Mouse (Mus musculus): Measurements from ENCODE around the gene Actn4. TPM values are rescaled to one million over a fixed set of nuclear protein-coding genes. Genes with fewer than 3 reads are reported as not detected.
A peak's percentile ranks its signal among the peaks of the same experiment; 100 is the strongest.
"Not testable (repeated sequence)": the region's sequence is repeated elsewhere in the genome, so short reads cannot be mapped to it uniquely, and the experiment has no call there.

The Actn4 gene
- total and polyA plus RNA-seq, 2 experiments from 2014 or later, result 71.2 to 103 TPM

DNA sequence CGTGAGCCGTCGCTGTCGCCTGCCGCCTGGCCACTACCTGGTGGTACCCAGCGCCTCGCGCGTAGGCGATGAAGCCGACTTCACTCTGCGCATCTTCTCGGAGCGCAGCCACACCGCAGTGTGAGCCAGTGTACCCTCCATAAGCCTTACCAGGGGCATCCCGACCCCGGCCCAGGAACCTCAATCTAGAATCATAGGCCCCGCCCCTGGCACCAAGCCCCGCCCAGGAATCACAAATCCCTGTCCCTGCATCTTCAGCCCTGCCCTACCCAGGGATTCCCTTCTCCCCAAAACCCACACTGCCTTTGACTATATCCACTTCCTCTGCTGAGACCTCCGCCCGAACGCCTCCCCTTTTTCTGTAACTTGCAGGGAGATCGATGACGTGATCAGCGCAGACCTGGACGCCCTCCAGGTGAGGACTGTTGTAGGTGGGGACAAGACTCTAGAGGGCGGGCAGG lies 73.4 kb downstream of the Actn4 start:
- H3K9ac ChIP-seq, result peak overlapping the region; percentile 35
- ATAC-seq (peak; percentile 30), DNase-seq (peak; percentile 27)
- H3K9me3 ChIP-seq (ENCODE audit: low read length), result no peaks in the 10 kb centered on the region
- peak overlapping the region; percentile 53 for H3K4me2 ChIP-seq (ENCODE audit: low read depth)
- H3K4me3 ChIP-seq (ENCODE audit: low read depth, low read length), result peak overlapping the region; percentile 35
- peaks cover 17% of the 10 kb centered on the region for H3K27me3 ChIP-seq (ENCODE audit: insufficient read depth, low read length)
- TF ChIP-seq CTCF (IDR thresholded peaks at IDR 0.05; ENCODE audit: low read depth), result no peak
- no peaks in the 10 kb centered on the region for H3K4me1 ChIP-seq (ENCODE audit: insufficient read depth)
- H3K27ac ChIP-seq (ENCODE audit: low read depth, low read length), result no peak overlapping the region
- WGBS, result 3% methylated on average over 24 of the region's 27 CpGs
- H3K36me3 ChIP-seq (ENCODE audit: insufficient read depth), result peaks cover 21% of the 10 kb centered on the region

GRCm38 (mm10) chr7:28886486-28886885 lies 75.7 kb downstream of the Actn4 start:
- no peak overlapping the region for H3K27ac ChIP-seq (ENCODE audit: low read depth, low read length)
- TF ChIP-seq CTCF (IDR thresholded peaks at IDR 0.05; ENCODE audit: low read depth), result no peak
- no peak overlapping the region for H3K4me3 ChIP-seq (ENCODE audit: low read depth, low read length)
- peaks cover 2% of the 10 kb centered on the region for H3K36me3 ChIP-seq (ENCODE audit: insufficient read depth)
- 24% methylated on average over 13 of the region's 14 CpGs for WGBS
- ATAC-seq (no peak), DNase-seq (no peak)
- no peak overlapping the region for H3K9ac ChIP-seq
- H3K27me3 ChIP-seq (ENCODE audit: insufficient read depth, low read length), result peaks cover 17% of the 10 kb centered on the region
- no peak overlapping the region for H3K4me2 ChIP-seq (ENCODE audit: low read depth)
- H3K4me1 ChIP-seq (ENCODE audit: insufficient read depth), result no peaks in the 10 kb centered on the region
- H3K9me3 ChIP-seq (ENCODE audit: low read length), result no peaks in the 10 kb centered on the region

DNA sequence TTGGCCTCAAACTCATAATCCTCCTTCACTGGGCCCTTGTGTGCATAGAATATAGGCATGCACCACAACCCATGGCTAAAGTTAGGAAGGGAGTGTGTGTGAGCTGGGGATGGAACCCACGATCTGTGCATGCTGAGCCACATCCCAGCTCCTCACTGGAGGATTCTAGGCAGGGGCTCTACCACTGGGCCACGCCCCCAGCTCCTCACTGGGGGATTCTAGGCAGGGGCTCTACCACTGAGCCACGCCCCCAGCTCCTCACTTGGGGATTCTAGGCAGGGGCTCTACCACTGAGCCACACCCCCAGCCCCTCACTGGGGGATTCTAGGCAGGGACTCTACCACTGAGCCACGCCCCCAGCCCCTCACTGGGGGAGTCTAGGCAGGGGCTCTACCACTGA lies 78.4 kb downstream of the Actn4 start:
- H3K9me3 ChIP-seq (ENCODE audit: low read length); H3K4me1 ChIP-seq (ENCODE audit: insufficient read depth); DNase-seq; ATAC-seq; H3K27ac ChIP-seq (ENCODE audit: low read depth, low read length); H3K36me3 ChIP-seq (ENCODE audit: insufficient read depth); H3K4me3 ChIP-seq (ENCODE audit: low read depth, low read length); H3K9ac ChIP-seq; H3K4me2 ChIP-seq (ENCODE audit: low read depth): not testable (repeated sequence)
- WGBS, result 97% methylated on average over 4 of the region's 4 CpGs
- H3K27me3 ChIP-seq (ENCODE audit: insufficient read depth, low read length), result peaks cover 13% of the 10 kb centered on the region

DNA sequence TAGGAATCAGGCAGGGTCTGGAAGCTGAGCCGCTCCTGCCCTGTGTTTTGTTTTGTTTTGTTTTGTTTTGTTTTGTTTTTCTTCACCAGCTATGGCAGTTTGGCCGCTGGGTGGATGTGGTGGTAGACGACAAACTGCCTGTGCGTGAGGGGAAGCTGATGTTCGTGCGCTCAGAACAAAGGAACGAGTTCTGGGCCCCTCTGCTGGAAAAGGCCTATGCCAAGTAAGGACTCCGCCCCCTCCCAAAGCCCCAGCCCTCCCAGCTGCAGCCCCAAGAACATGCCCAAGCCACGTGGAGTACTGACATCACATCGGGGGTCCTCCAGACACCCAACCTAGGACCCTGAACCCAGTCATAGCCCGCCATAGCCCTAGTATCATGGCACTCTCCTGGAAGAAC lies 79.1 kb downstream of the Actn4 start:
- no peaks in the 10 kb centered on the region for H3K36me3 ChIP-seq (ENCODE audit: insufficient read depth)
- TF ChIP-seq CTCF (IDR thresholded peaks at IDR 0.05; ENCODE audit: low read depth), result no peak
- no peak overlapping the region for H3K27ac ChIP-seq (ENCODE audit: low read depth, low read length)
- no peak overlapping the region for H3K4me3 ChIP-seq (ENCODE audit: low read depth, low read length)
- no peak for ATAC-seq
- H3K9ac ChIP-seq, result no peak overlapping the region
- H3K27me3 ChIP-seq (ENCODE audit: insufficient read depth, low read length), result peaks cover 12% of the 10 kb centered on the region
- H3K9me3 ChIP-seq (ENCODE audit: low read length), result no peaks in the 10 kb centered on the region
- no peak for DNase-seq
- 64% methylated on average over 11 of the region's 11 CpGs for WGBS
- no peaks in the 10 kb centered on the region for H3K4me1 ChIP-seq (ENCODE audit: insufficient read depth)
- H3K4me2 ChIP-seq (ENCODE audit: low read depth), result no peak overlapping the region

DNA sequence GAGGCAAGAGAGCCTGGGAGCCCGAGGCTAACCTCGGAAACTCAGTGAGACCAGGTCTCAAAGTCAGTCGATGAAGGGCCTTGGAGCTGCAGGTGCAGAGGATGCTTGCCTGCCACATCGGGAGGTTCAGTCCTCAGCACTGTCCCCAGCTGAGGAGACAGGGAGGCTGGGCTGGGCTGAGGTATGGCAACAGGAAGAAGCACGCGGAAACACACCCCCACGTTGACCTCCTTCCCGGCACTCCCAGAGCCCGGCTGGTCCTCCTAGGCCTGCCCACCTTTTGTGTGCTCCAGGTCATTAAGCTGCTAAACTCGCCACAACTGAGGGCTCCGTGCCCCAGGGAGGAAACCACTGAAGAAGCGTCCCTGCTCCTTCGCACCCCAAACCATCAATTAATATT lies 80.9 kb downstream of the Actn4 start, which contains the start of gene Capn12:
Capn12 (plus strand) TSS at position 224 of the 400 bp plus-strand sequence.
- Histone ChIP-seq H3K4me2 (ENCODE audit: low read depth) (no peak within 1 kb of the TSS), H3K4me3 (ENCODE audit: low read depth, low read length) (no peak within 1 kb of the TSS), H3K27ac (ENCODE audit: low read depth, low read length) (no peak within 1 kb of the TSS), H3K9me3 (ENCODE audit: low read length) (no peaks in the 10 kb centered on the region), H3K27me3 (ENCODE audit: insufficient read depth, low read length) (no peaks in the 10 kb centered on the region), H3K9ac (no peak within 1 kb of the TSS), H3K36me3 (ENCODE audit: insufficient read depth) (no peaks in the 10 kb centered on the region), H3K4me1 (ENCODE audit: insufficient read depth) (no peaks in the 10 kb centered on the region)
- TF ChIP-seq CTCF (IDR thresholded peaks at IDR 0.05; ENCODE audit: low read depth), result no peak
- no peak for ATAC-seq
- no peak for DNase-seq
- WGBS, result 36% methylated on average over 13 of the region's 13 CpGs

- no peak for ATAC-seq
- H3K4me2 ChIP-seq (ENCODE audit: low read depth), result no peak overlapping the region
- H3K36me3 ChIP-seq (ENCODE audit: insufficient read depth), result no peaks in the 10 kb centered on the region
- WGBS, result 73% methylated on average over 10 of the region's 10 CpGs
- no peaks in the 10 kb centered on the region for H3K4me1 ChIP-seq (ENCODE audit: insufficient read depth)
- H3K27ac ChIP-seq (ENCODE audit: low read depth, low read length), result no peak overlapping the region
- no peaks in the 10 kb centered on the region for H3K27me3 ChIP-seq (ENCODE audit: insufficient read depth, low read length)
- H3K4me3 ChIP-seq (ENCODE audit: low read depth, low read length), result no peak overlapping the region
- H3K9ac ChIP-seq, result no peak overlapping the region
- H3K9me3 ChIP-seq (ENCODE audit: low read length), result no peaks in the 10 kb centered on the region
- TF ChIP-seq CTCF (IDR thresholded peaks at IDR 0.05; ENCODE audit: low read depth), result no peak
- no peak for DNase-seq
Observed at GRCm38 (mm10) chr7:28880554-28880953, 81.6 kb downstream of the Actn4 start.

DNA sequence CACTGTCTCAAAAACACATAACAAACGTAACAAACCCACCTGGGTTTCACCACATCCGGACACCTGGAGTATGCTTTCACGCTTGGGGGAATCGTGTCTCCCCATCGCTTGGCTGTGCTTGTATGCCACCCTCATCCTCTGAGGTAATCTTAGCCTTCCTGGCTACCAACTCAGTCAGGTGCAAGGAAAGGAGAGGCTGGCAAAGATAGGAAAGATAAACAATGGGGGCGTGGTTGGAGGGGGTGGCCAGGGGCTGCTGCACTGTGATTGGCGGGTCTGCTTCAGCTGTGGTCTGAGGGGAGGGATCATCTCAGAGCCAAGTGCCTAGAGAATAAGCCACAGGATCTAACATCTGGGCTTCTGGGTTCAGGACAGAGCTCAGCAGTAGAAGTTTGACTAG lies 82.5 kb downstream of the Actn4 start:
- no peak for DNase-seq
- TF ChIP-seq CTCF (IDR thresholded peaks at IDR 0.05; ENCODE audit: low read depth), result no peak
- no peak for ATAC-seq
- H3K36me3 ChIP-seq (ENCODE audit: insufficient read depth), result no peaks in the 10 kb centered on the region
- no peak overlapping the region for H3K27ac ChIP-seq (ENCODE audit: low read depth, low read length)
- no peaks in the 10 kb centered on the region for H3K4me1 ChIP-seq (ENCODE audit: insufficient read depth)
- 80% methylated on average over 7 of the region's 7 CpGs for WGBS
- H3K9ac ChIP-seq, result no peak overlapping the region
- H3K4me2 ChIP-seq (ENCODE audit: low read depth), result no peak overlapping the region
- H3K4me3 ChIP-seq (ENCODE audit: low read depth, low read length), result no peak overlapping the region
- no peaks in the 10 kb centered on the region for H3K9me3 ChIP-seq (ENCODE audit: low read length)
- no peaks in the 10 kb centered on the region for H3K27me3 ChIP-seq (ENCODE audit: insufficient read depth, low read length)

DNA sequence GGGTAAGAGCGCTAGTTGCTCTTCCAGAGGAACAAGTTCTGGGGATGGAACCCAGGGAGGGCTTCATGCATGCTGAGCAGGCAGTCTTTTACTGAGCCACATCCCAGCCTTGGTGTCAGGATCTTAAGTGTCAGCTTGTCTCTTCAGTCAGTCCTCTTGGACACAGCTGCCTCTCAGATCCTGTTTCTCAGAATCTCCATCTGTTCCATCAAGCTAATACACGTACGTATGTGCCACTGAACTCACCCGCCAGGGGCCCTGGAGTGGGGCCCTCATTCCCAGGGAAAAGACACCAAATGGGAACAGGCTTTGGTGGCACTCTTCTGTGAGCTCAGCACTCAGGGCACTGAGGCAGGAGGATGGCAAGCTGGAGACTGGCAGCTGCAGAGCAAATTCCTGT lies 84.3 kb downstream of the Actn4 start:
- no peak overlapping the region for H3K4me3 ChIP-seq (ENCODE audit: low read depth, low read length)
- no peaks in the 10 kb centered on the region for H3K27me3 ChIP-seq (ENCODE audit: insufficient read depth, low read length)
- H3K36me3 ChIP-seq (ENCODE audit: insufficient read depth), result no peaks in the 10 kb centered on the region
- H3K27ac ChIP-seq (ENCODE audit: low read depth, low read length), result no peak overlapping the region
- no peak for DNase-seq
- ATAC-seq, result no peak
- H3K9ac ChIP-seq, result no peak overlapping the region
- no peak for TF ChIP-seq CTCF (IDR thresholded peaks at IDR 0.05; ENCODE audit: low read depth)
- H3K4me1 ChIP-seq (ENCODE audit: insufficient read depth), result no peaks in the 10 kb centered on the region
- WGBS, result 72% methylated on average over 4 of the region's 4 CpGs
- no peaks in the 10 kb centered on the region for H3K9me3 ChIP-seq (ENCODE audit: low read length)
- no peak overlapping the region for H3K4me2 ChIP-seq (ENCODE audit: low read depth)

Data from forebrain, postnatal 0 days (tissue).